Mouse (Mus musculus): ENCODE results near the gene Fgfr2. TPM values are rescaled to one million over a fixed set of nuclear protein-coding genes. Genes with fewer than 3 reads are reported as not detected.
A peak's percentile ranks its signal among the peaks of the same experiment; 100 is the strongest.

The Fgfr2 gene
- polyA plus RNA-seq, 1 experiment, result 59.9 TPM

- TF ChIP-seq CTCF (IDR thresholded peaks at IDR 0.05; ENCODE audit: borderline replicate concordance, insufficient read depth, low read length), result no peak
- H3K27ac ChIP-seq (ENCODE audit: insufficient read depth, low read length), result no peak overlapping the region
- no peaks in the 10 kb centered on the region for H3K4me1 ChIP-seq (ENCODE audit: control insufficient read depth, insufficient read depth, low read length)
- no peak overlapping the region for H3K4me3 ChIP-seq (ENCODE audit: insufficient read depth, low read length)
Observed at GRCm38 (mm10) chr7:131001976-131002726, 2121.0 kb downstream of the Fgfr2 start.

GRCm38 (mm10) chr7:130993907-130994306, 2129.2 kb downstream of the Fgfr2 start:
- TF ChIP-seq CTCF (IDR thresholded peaks at IDR 0.05; ENCODE audit: borderline replicate concordance, insufficient read depth, low read length), result peak; percentile 46; the same call in 1 of the 2 replicates
- no peak for TF ChIP-seq POLR2A (IDR thresholded peaks at IDR 0.05; ENCODE audit: low read depth, low read length)
- Histone ChIP-seq H3K4me3 (ENCODE audit: insufficient read depth, low read length) (no peak overlapping the region), H3K27ac (ENCODE audit: insufficient read depth, low read length) (no peak overlapping the region), H3K4me1 (ENCODE audit: control insufficient read depth, insufficient read depth, low read length) (no peaks in the 10 kb centered on the region)

- H3K4me3 ChIP-seq (ENCODE audit: insufficient read depth, low read length), result no peak overlapping the region
- no peak overlapping the region for H3K27ac ChIP-seq (ENCODE audit: insufficient read depth, low read length)
- TF ChIP-seq POLR2A (IDR thresholded peaks at IDR 0.05; ENCODE audit: low read depth, low read length) (no peak), CTCF (IDR thresholded peaks at IDR 0.05; ENCODE audit: borderline replicate concordance, insufficient read depth, low read length) (no peak)
- no peaks in the 10 kb centered on the region for H3K4me1 ChIP-seq (ENCODE audit: control insufficient read depth, insufficient read depth, low read length)
Observed at GRCm38 (mm10) chr7:130991174-130991789, 2131.9 kb downstream of the Fgfr2 start.

- TF ChIP-seq CTCF (IDR thresholded peaks at IDR 0.05; ENCODE audit: borderline replicate concordance, insufficient read depth, low read length) (no peak), POLR2A (IDR thresholded peaks at IDR 0.05; ENCODE audit: low read depth, low read length) (no peak)
- no peak overlapping the region for H3K4me3 ChIP-seq (ENCODE audit: insufficient read depth, low read length)
- no peaks in the 10 kb centered on the region for H3K4me1 ChIP-seq (ENCODE audit: control insufficient read depth, insufficient read depth, low read length)
- no peak overlapping the region for H3K27ac ChIP-seq (ENCODE audit: insufficient read depth, low read length)
Observed at GRCm38 (mm10) chr7:130989371-130989770, 2133.8 kb downstream of the Fgfr2 start.

GRCm38 (mm10) chr7:130988146-130988545, 2135.0 kb downstream of the Fgfr2 start:
- H3K27ac ChIP-seq (ENCODE audit: insufficient read depth, low read length), result no peak overlapping the region
- TF ChIP-seq POLR2A (IDR thresholded peaks at IDR 0.05; ENCODE audit: low read depth, low read length), result no peak
- TF ChIP-seq CTCF (IDR thresholded peaks at IDR 0.05; ENCODE audit: borderline replicate concordance, insufficient read depth, low read length), result no peak
- H3K4me3 ChIP-seq (ENCODE audit: insufficient read depth, low read length), result no peak overlapping the region
- H3K4me1 ChIP-seq (ENCODE audit: control insufficient read depth, insufficient read depth, low read length), result no peaks in the 10 kb centered on the region

GRCm38 (mm10) chr7:130985716-130986115, 2137.4 kb downstream of the Fgfr2 start:
- no peak for TF ChIP-seq POLR2A (IDR thresholded peaks at IDR 0.05; ENCODE audit: low read depth, low read length)
- no peak for TF ChIP-seq CTCF (IDR thresholded peaks at IDR 0.05; ENCODE audit: borderline replicate concordance, insufficient read depth, low read length)
- no peak overlapping the region for H3K4me3 ChIP-seq (ENCODE audit: insufficient read depth, low read length)
- H3K27ac ChIP-seq (ENCODE audit: insufficient read depth, low read length), result no peak overlapping the region
- H3K4me1 ChIP-seq (ENCODE audit: control insufficient read depth, insufficient read depth, low read length), result no peaks in the 10 kb centered on the region; the same call in 1 of the 2 replicates

- H3K27ac ChIP-seq (ENCODE audit: insufficient read depth, low read length), result no peak overlapping the region
- no peak overlapping the region for H3K4me3 ChIP-seq (ENCODE audit: insufficient read depth, low read length)
- TF ChIP-seq CTCF (IDR thresholded peaks at IDR 0.05; ENCODE audit: borderline replicate concordance, insufficient read depth, low read length) (no peak), POLR2A (IDR thresholded peaks at IDR 0.05; ENCODE audit: low read depth, low read length) (no peak)
- no peaks in the 10 kb centered on the region; the same call in 1 of the 2 replicates for H3K4me1 ChIP-seq (ENCODE audit: control insufficient read depth, insufficient read depth, low read length)
Observed at GRCm38 (mm10) chr7:130985193-130985592, 2138.0 kb downstream of the Fgfr2 start.

- Histone ChIP-seq H3K27ac (ENCODE audit: insufficient read depth, low read length) (no peak overlapping the region), H3K4me1 (ENCODE audit: control insufficient read depth, insufficient read depth, low read length) (no peaks in the 10 kb centered on the region; the same call in 1 of the 2 replicates), H3K4me3 (ENCODE audit: insufficient read depth, low read length) (no peak overlapping the region)
- TF ChIP-seq POLR2A (IDR thresholded peaks at IDR 0.05; ENCODE audit: low read depth, low read length) (no peak), CTCF (IDR thresholded peaks at IDR 0.05; ENCODE audit: borderline replicate concordance, insufficient read depth, low read length) (no peak)
Observed at GRCm38 (mm10) chr7:130984294-130984693, 2138.9 kb downstream of the Fgfr2 start.

GRCm38 (mm10) chr7:130982881-130983280, 2140.3 kb downstream of the Fgfr2 start:
- TF ChIP-seq POLR2A (IDR thresholded peaks at IDR 0.05; ENCODE audit: low read depth, low read length) (no peak), CTCF (IDR thresholded peaks at IDR 0.05; ENCODE audit: borderline replicate concordance, insufficient read depth, low read length) (no peak)
- H3K4me3 ChIP-seq (ENCODE audit: insufficient read depth, low read length), result no peak overlapping the region
- H3K27ac ChIP-seq (ENCODE audit: insufficient read depth, low read length), result no peak overlapping the region
- peaks cover 7% of the 10 kb centered on the region for H3K4me1 ChIP-seq (ENCODE audit: control insufficient read depth, insufficient read depth, low read length)

- Histone ChIP-seq H3K4me3 (ENCODE audit: insufficient read depth, low read length) (no peak overlapping the region), H3K4me1 (ENCODE audit: control insufficient read depth, insufficient read depth, low read length) (peaks cover 12% of the 10 kb centered on the region), H3K27ac (ENCODE audit: insufficient read depth, low read length) (peak overlapping the region; percentile 31; the same call in 1 of the 2 replicates)
- TF ChIP-seq CTCF (IDR thresholded peaks at IDR 0.05; ENCODE audit: borderline replicate concordance, insufficient read depth, low read length), result no peak
Observed at GRCm38 (mm10) chr7:130982371-130982770, 2140.8 kb downstream of the Fgfr2 start.
